Comparison of ENCODE assay signal across 7 mouse cellular contexts in genomic region chr15:27923280-27923986, GRCm38 (mm10).
A peak's percentile ranks its signal among the peaks of the same experiment; 100 is the strongest.
DNase-seq lines count a peak whose midpoint lies in the region; ATAC-seq lines count a peak whose summit lies in the region.

No protein-coding gene starts in this region.

- no peaks in the 10 kb centered on the region for H3K9me3 ChIP-seq in hindbrain, embryonic 11.5 days (ENCODE audit: control insufficient read depth, low read length)

- peak; percentile 91 for ATAC-seq in hindbrain, embryonic 11.5 days (ENCODE audit: low FRiP score)

- H3K4me1 ChIP-seq in hindbrain, embryonic 11.5 days (replicated peaks; ENCODE audit: control insufficient read depth, insufficient read depth, low read length) = peaks cover 16% of the 10 kb centered on the region

- H3K27ac ChIP-seq in hindbrain, embryonic 11.5 days (ENCODE audit: low read depth, low read length) = no peak overlapping the region

- peak; percentile 88 for DNase-seq in T-cell, adult 2 months (ENCODE audit: low spot score)
- DNase-seq in cerebellum, adult 9-11 months = peak; percentile 86
- peak; percentile 58 to 81 for DNase-seq in frontal cortex, adult 2 months (ENCODE audit: extremely low spot score in 1 of 2, low spot score in 1 of 2)
- peak; percentile 82 for DNase-seq in hindbrain, embryonic 11.5 days (ENCODE audit: low spot score)
- peak; percentile 61 to 66 for DNase-seq in layer of hippocampus, postnatal 36 days
- DNase-seq in lung, postnatal 25 days (ENCODE audit: low spot score) = peak; percentile 76
- peak; percentile 88 for DNase-seq in right cerebral cortex, adult 18-20 months

- no peaks in the 10 kb centered on the region for H3K36me3 ChIP-seq in hindbrain, embryonic 11.5 days (ENCODE audit: control insufficient read depth, insufficient read depth, low read length)

- WGBS in hindbrain, embryonic 11.5 days = 12% methylated on average over 21 of the region's 21 CpGs

- H3K4me2 ChIP-seq in hindbrain, embryonic 11.5 days (replicated peaks; ENCODE audit: low read depth, low read length) = peak overlapping the region; percentile 38

- H3K4me3 ChIP-seq in hindbrain, embryonic 11.5 days (ENCODE audit: low read depth, low read length) = 0 out of 2 replicates have a peak overlapping the region, but pooled peaks have one; percentile 13

- no peaks in the 10 kb centered on the region for H3K27me3 ChIP-seq in hindbrain, embryonic 11.5 days (ENCODE audit: control insufficient read depth, insufficient read depth, low read length)

- H3K9ac ChIP-seq in hindbrain, embryonic 11.5 days (ENCODE audit: low read depth, low read length) = peak overlapping the region; percentile 7; the same call in 1 of the 2 replicates
